21 mouse cellular contexts compared by ENCODE assay signal in the genomic region with DNA sequence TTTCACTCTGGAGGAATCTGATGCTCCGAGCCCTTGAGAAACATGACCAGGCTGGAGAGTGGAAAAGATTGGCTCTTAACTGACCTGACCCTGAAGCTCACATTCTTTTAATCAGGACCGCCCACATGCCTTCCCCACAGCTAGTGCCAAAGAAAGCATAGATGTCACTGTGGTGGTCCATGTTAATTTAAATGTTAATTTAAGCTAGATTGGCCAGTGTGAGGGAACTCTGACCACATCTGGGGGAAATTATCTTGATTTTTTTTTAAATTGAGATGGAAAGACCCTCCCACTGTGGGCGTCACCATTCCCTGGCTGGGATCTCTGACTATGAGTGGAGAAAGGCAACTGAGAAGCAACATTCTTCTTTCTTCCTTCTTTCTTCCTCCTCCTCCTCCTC. TPM values are rescaled to one million over a fixed set of nuclear protein-coding genes. Genes with fewer than 3 reads are reported as not detected.
DNase-seq lines count a peak whose midpoint lies in the region; ATAC-seq and TF ChIP-seq lines count a peak whose summit lies in the region.
"Had no signal": no experiment of that assay in that cellular context is flagged by ENCODE, and none has a peak within 500 bp of the region (broad histone marks: within the 10 kb centered on the region; RNA-seq: fewer than 3 reads in every experiment).

No protein-coding gene starts in this region.

- H3K36me3 ChIP-seq in embryonic facial prominence, embryonic 11.5 days (replicated peaks; ENCODE audit: control insufficient read depth, insufficient read depth, low read depth, low read length), result no peaks in the 10 kb centered on the region
- H3K36me3 ChIP-seq in embryonic facial prominence, embryonic 10.5 days (replicated peaks), result no peaks in the 10 kb centered on the region
- no peaks in the 10 kb centered on the region for H3K36me3 ChIP-seq in limb, embryonic 14.5 days (ENCODE audit: control insufficient read depth, insufficient read depth, low read length)
- H3K36me3 ChIP-seq in limb, embryonic 10.5 days, result no peaks in the 10 kb centered on the region
- no peaks in the 10 kb centered on the region for H3K36me3 ChIP-seq in kidney, postnatal 0 days (ENCODE audit: insufficient read depth, low read length)
- no peaks in the 10 kb centered on the region for H3K36me3 ChIP-seq in hindbrain, embryonic 10.5 days
- H3K36me3 ChIP-seq: embryonic facial prominence, embryonic 12.5 days; heart, embryonic 13.5 days; hindbrain, embryonic 15.5 days had no signal

- ATAC-seq in embryonic facial prominence, embryonic 11.5 days (replicated peaks; ENCODE audit: insufficient number of reproducible peaks, low FRiP score, low TSS enrichment, low read depth), result no peak
- no peak for ATAC-seq in limb, embryonic 14.5 days (ENCODE audit: low FRiP score, low read depth)
- ATAC-seq in kidney, postnatal 0 days (replicated peaks; ENCODE audit: low FRiP score, low read depth), result peak; percentile 61; the same call in 1 of the 2 replicates
- ATAC-seq: CD4-positive, CD25-positive, alpha-beta regulatory T cell, adult 4 months had no signal

- no peak overlapping the region for H3K9ac ChIP-seq in embryonic facial prominence, embryonic 11.5 days (replicated peaks; ENCODE audit: low read length)
- no peak overlapping the region for H3K9ac ChIP-seq in limb, embryonic 14.5 days (ENCODE audit: low read depth, low read length, severe bottlenecking)
- H3K9ac ChIP-seq in kidney, postnatal 0 days (ENCODE audit: low read depth, low read length), result no peak overlapping the region
- H3K9ac ChIP-seq: embryonic facial prominence, embryonic 12.5 days; heart, embryonic 13.5 days; hindbrain, embryonic 15.5 days had no signal

- TF ChIP-seq CTCF in kidney, postnatal 0 days (IDR thresholded peaks at IDR 0.05; ENCODE audit: low read depth), result no peak

- H3K27ac ChIP-seq in embryonic facial prominence, embryonic 11.5 days (replicated peaks; ENCODE audit: low read depth, low read length), result no peak overlapping the region
- H3K27ac ChIP-seq in embryonic facial prominence, embryonic 10.5 days (replicated peaks), result no peak overlapping the region
- H3K27ac ChIP-seq in limb, embryonic 14.5 days (replicated peaks; ENCODE audit: low read depth, low read length), result no peak overlapping the region
- H3K27ac ChIP-seq in limb, embryonic 10.5 days, result no peak overlapping the region
- no peak overlapping the region for H3K27ac ChIP-seq in kidney, postnatal 0 days
- H3K27ac ChIP-seq in hindbrain, embryonic 10.5 days, result no peak overlapping the region
- H3K27ac ChIP-seq: embryonic facial prominence, embryonic 12.5 days; heart, embryonic 13.5 days; hindbrain, embryonic 15.5 days had no signal

- no peak overlapping the region for H3K4me3 ChIP-seq in embryonic facial prominence, embryonic 11.5 days (ENCODE audit: low read depth, low read length)
- no peak overlapping the region for H3K4me3 ChIP-seq in embryonic facial prominence, embryonic 10.5 days
- H3K4me3 ChIP-seq in limb, embryonic 14.5 days (replicated peaks; ENCODE audit: low read length), result no peak overlapping the region
- H3K4me3 ChIP-seq in limb, embryonic 10.5 days, result no peak overlapping the region
- H3K4me3 ChIP-seq in kidney, postnatal 0 days (replicated peaks; ENCODE audit: low read depth, low read length), result no peak overlapping the region
- H3K4me3 ChIP-seq in hindbrain, embryonic 10.5 days, result no peak overlapping the region
- H3K4me3 ChIP-seq: embryonic facial prominence, embryonic 12.5 days; erythroblast, embryonic 14.5 days; heart, embryonic 13.5 days; hindbrain, embryonic 15.5 days had no signal

- no peaks in the 10 kb centered on the region for H3K9me3 ChIP-seq in embryonic facial prominence, embryonic 11.5 days (replicated peaks; ENCODE audit: control insufficient read depth, low read length)
- H3K9me3 ChIP-seq in embryonic facial prominence, embryonic 10.5 days, result no peaks in the 10 kb centered on the region
- H3K9me3 ChIP-seq in limb, embryonic 14.5 days (ENCODE audit: control insufficient read depth, low read length), result no peaks in the 10 kb centered on the region
- H3K9me3 ChIP-seq in limb, embryonic 10.5 days (replicated peaks), result no peaks in the 10 kb centered on the region
- no peaks in the 10 kb centered on the region for H3K9me3 ChIP-seq in kidney, postnatal 0 days (replicated peaks; ENCODE audit: low read length)
- H3K9me3 ChIP-seq in hindbrain, embryonic 10.5 days, result no peaks in the 10 kb centered on the region
- H3K9me3 ChIP-seq: embryonic facial prominence, embryonic 12.5 days; heart, embryonic 13.5 days; hindbrain, embryonic 15.5 days had no signal

- TF ChIP-seq POLR2A in limb, embryonic 14.5 days (IDR thresholded peaks at IDR 0.05; ENCODE audit: borderline replicate concordance, extremely low read depth, insufficient read depth, insufficient read length), result no peak

- WGBS in embryonic facial prominence, embryonic 11.5 days, result 66% methylated on average over 3 of the region's 3 CpGs
- 70% methylated on average over 3 of the region's 3 CpGs for WGBS in embryonic facial prominence, embryonic 10.5 days
- WGBS in limb, embryonic 14.5 days, result 76% methylated on average over 3 of the region's 3 CpGs
- 82% methylated on average over 3 of the region's 3 CpGs for WGBS in limb, embryonic 10.5 days
- 47% methylated on average over 3 of the region's 3 CpGs for WGBS in kidney, postnatal 0 days
- WGBS in hindbrain, embryonic 10.5 days, result 80% methylated on average over 3 of the region's 3 CpGs

- no peaks in the 10 kb centered on the region for H3K27me3 ChIP-seq in embryonic facial prominence, embryonic 11.5 days (ENCODE audit: control insufficient read depth, insufficient read depth, low read length)
- no peaks in the 10 kb centered on the region for H3K27me3 ChIP-seq in embryonic facial prominence, embryonic 10.5 days (replicated peaks; ENCODE audit: low read depth, poor library complexity, severe bottlenecking)
- H3K27me3 ChIP-seq in limb, embryonic 14.5 days (ENCODE audit: control insufficient read depth, insufficient read depth, low read length), result no peaks in the 10 kb centered on the region
- no peaks in the 10 kb centered on the region for H3K27me3 ChIP-seq in limb, embryonic 10.5 days (ENCODE audit: low read depth, poor library complexity, severe bottlenecking)
- no peaks in the 10 kb centered on the region for H3K27me3 ChIP-seq in kidney, postnatal 0 days (ENCODE audit: insufficient read depth, low read length)
- no peaks in the 10 kb centered on the region for H3K27me3 ChIP-seq in hindbrain, embryonic 10.5 days (ENCODE audit: insufficient read depth, poor library complexity, severe bottlenecking)
- H3K27me3 ChIP-seq: embryonic facial prominence, embryonic 12.5 days; heart, embryonic 13.5 days; hindbrain, embryonic 15.5 days had no signal

- peak; percentile 27 for DNase-seq in embryonic facial prominence, embryonic 11.5 days (ENCODE audit: low spot score)
- DNase-seq in embryonic facial prominence, embryonic 10.5 days (ENCODE audit: low spot score), result no peak
- DNase-seq in limb, embryonic 14.5 days (ENCODE audit: low spot score), result peak; percentile 16
- DNase-seq in limb, embryonic 10.5 days (ENCODE audit: low spot score), result no peak
- peak; percentile 88 for DNase-seq in kidney, postnatal 0 days (ENCODE audit: low spot score)
- no peak for DNase-seq in hindbrain, embryonic 10.5 days (ENCODE audit: low spot score)
- DNase-seq in retina, postnatal 1 day, result no peak
- no peak for DNase-seq in thymus, adult 18-20 months
- DNase-seq: adrenal gland, postnatal 25 days; cerebellum, adult 8-10 months; cerebellum, postnatal 36 days; gastrocnemius, postnatal 14 days; left cerebral cortex, postnatal 4 days; lung, adult 18-20 months; lung, postnatal 10 days had no signal

- no peak overlapping the region for H3K4me2 ChIP-seq in embryonic facial prominence, embryonic 11.5 days (ENCODE audit: low read depth, low read length)
- H3K4me2 ChIP-seq in limb, embryonic 14.5 days (replicated peaks; ENCODE audit: low read depth, low read length, severe bottlenecking), result no peak overlapping the region
- no peak overlapping the region for H3K4me2 ChIP-seq in kidney, postnatal 0 days (ENCODE audit: low read length)
- H3K4me2 ChIP-seq: embryonic facial prominence, embryonic 12.5 days; heart, embryonic 13.5 days; hindbrain, embryonic 15.5 days; midbrain, embryonic 11.5 days had no signal

- H3K4me1 ChIP-seq in embryonic facial prominence, embryonic 11.5 days (ENCODE audit: control insufficient read depth, insufficient read depth, low read length), result no peaks in the 10 kb centered on the region
- H3K4me1 ChIP-seq in embryonic facial prominence, embryonic 10.5 days, result no peaks in the 10 kb centered on the region
- H3K4me1 ChIP-seq in limb, embryonic 14.5 days (ENCODE audit: control insufficient read depth, insufficient read depth, low read length), result peaks cover 6% of the 10 kb centered on the region
- H3K4me1 ChIP-seq in limb, embryonic 10.5 days, result no peaks in the 10 kb centered on the region
- peaks cover 4% of the 10 kb centered on the region; the same call in 1 of the 2 replicates for H3K4me1 ChIP-seq in kidney, postnatal 0 days (replicated peaks; ENCODE audit: insufficient read depth, low read length)
- H3K4me1 ChIP-seq in hindbrain, embryonic 10.5 days (replicated peaks), result no peaks in the 10 kb centered on the region
- H3K4me1 ChIP-seq: embryonic facial prominence, embryonic 12.5 days had no signal

RNA-seq across cellular contexts. Expression of a gene that starts 54.6 kb away (rescaled TPM):
- 8.7 and 8.8 TPM in 2 replicates for polyA plus RNA-seq in embryonic facial prominence, embryonic 11.5 days (2014; fragmentation: Nextera tagmentation; extraction: Ambion mirVana)
- polyA plus RNA-seq in embryonic facial prominence, embryonic 10.5 days (2016; fragmentation: Nextera tagmentation; extraction: Ambion mirVana), result 7.3 and 7.8 TPM in 2 replicates
- polyA plus RNA-seq in limb, embryonic 14.5 days (2012; rRNA removed), result 15.7 TPM in 2 replicates
- polyA plus RNA-seq in limb, embryonic 14.5 days (2014; fragmentation: Nextera tagmentation; extraction: Ambion mirVana), result 12.5 and 16.7 TPM in 2 replicates
- 7.3 and 7.4 TPM in 2 replicates for polyA plus RNA-seq in limb, embryonic 10.5 days (2016; fragmentation: Nextera tagmentation; extraction: Ambion mirVana)
- 10.4 and 12.2 TPM in 2 replicates for polyA plus RNA-seq in kidney, postnatal 0 days (2015; fragmentation: Nextera tagmentation; extraction: Ambion mirVana)
- 6.7 and 7.1 TPM in 2 replicates for polyA plus RNA-seq in hindbrain, embryonic 10.5 days (2016; fragmentation: Nextera tagmentation; extraction: Ambion mirVana)

Comparison
In these comparisons a context has a peak if more than half of its experiments do, and no peak if none do; other contexts are left out.
1. DNase-seq: peak in embryonic facial prominence, embryonic 11.5 days (single experiment), limb, embryonic 14.5 days (single experiment) and kidney, postnatal 0 days (single experiment); none in embryonic facial prominence, embryonic 10.5 days (single experiment), limb, embryonic 10.5 days (single experiment), hindbrain, embryonic 10.5 days (single experiment), retina, postnatal 1 day (single experiment) and thymus, adult 18-20 months (0 of 2).